Mouse (Mus musculus) G1E (cell line): ENCODE measurements around the gene Ttc21b.

Source experiments
- CTCF ChIP-seq: IDR thresholded peaks from 2 replicates; pipeline ENCODE4 v1.5.1; 2012; ENCODE audit warnings: low read depth, low read length, inconsistent platforms, mixed read lengths
- GATA1 ChIP-seq: IDR thresholded peaks from 2 replicates; pipeline ENCODE4 v1.6.1; 2012; ENCODE audit warnings: borderline replicate concordance, low read length, inconsistent platforms, mixed read lengths
- GATA2 ChIP-seq: IDR thresholded peaks from 2 replicates; pipeline ENCODE4 v1.6.1; 2012; ENCODE audit warnings: low read depth, low read length, inconsistent platforms, borderline replicate concordance
- POLR2AphosphoS5 ChIP-seq: IDR thresholded peaks from 2 replicates; pipeline ENCODE4 v1.6.1; 2012; ENCODE audit warnings: low read depth, low read length, inconsistent platforms; ENCODE audit not compliant: insufficient replicate concordance
- TAL1 ChIP-seq: conservative IDR thresholded peaks from 2 replicates; pipeline ENCODE4 v1.6.1; 2012; ENCODE audit warnings: low read depth, low read length, inconsistent platforms, mixed read lengths

- TF ChIP-seq CTCF (no peak), GATA1 (no peak), TAL1 (no peak), GATA2 (no peak), POLR2AphosphoS5 (no peak)
Observed at GRCm38 (mm10) chr2:66190157-66190556, 66.3 kb downstream of the Ttc21b start.
